Mouse (Mus musculus): ENCODE measurements around the gene Sec14l2. TPM values are rescaled to one million over a fixed set of nuclear protein-coding genes. Genes with fewer than 3 reads are reported as not detected.
A peak's percentile ranks its signal among the peaks of the same experiment; 100 is the strongest.

Sec14l2 gene
- polyA plus RNA-seq, 1 experiment, result 8.2 TPM

- H3K4me3 ChIP-seq (replicated peaks; ENCODE audit: extremely low read depth, low read depth, low read length), result no peak overlapping the region
- H3K4me1 ChIP-seq (ENCODE audit: control insufficient read depth, insufficient read depth, low read length), result no peaks in the 10 kb centered on the region
- peak; percentile 75 for DNase-seq
- WGBS, result 11% methylated on average over 4 of the region's 4 CpGs
- TF ChIP-seq POLR2A (IDR thresholded peaks at IDR 0.05; ENCODE audit: borderline replicate concordance, extremely low read depth, low read depth, low read length) (no peak; the same call in 1 of the 2 replicates), CTCF (IDR thresholded peaks at IDR 0.05; ENCODE audit: insufficient read depth, low read length) (peak; percentile 95)
These were observed 43.0 kb downstream of the Sec14l2 start for GRCm38 (mm10) chr11:4080219-4080618.

- peak; percentile 56 for DNase-seq
- Histone ChIP-seq H3K4me3 (replicated peaks; ENCODE audit: extremely low read depth, low read depth, low read length) (no peak overlapping the region), H3K4me1 (ENCODE audit: control insufficient read depth, insufficient read depth, low read length) (no peaks in the 10 kb centered on the region)
- 61% methylated on average over 7 of the region's 7 CpGs for WGBS
- TF ChIP-seq CTCF (IDR thresholded peaks at IDR 0.05; ENCODE audit: insufficient read depth, low read length) (peak; percentile 13; the same call in 1 of the 2 replicates), POLR2A (IDR thresholded peaks at IDR 0.05; ENCODE audit: borderline replicate concordance, extremely low read depth, low read depth, low read length) (peak; percentile 89; the same call in 1 of the 2 replicates)
These were observed 44.8 kb downstream of the Sec14l2 start for GRCm38 (mm10) chr11:4078267-4078933.

GRCm38 (mm10) chr11:4076633-4077032 lies 46.6 kb downstream of the Sec14l2 start:
- DNase-seq, result no peak

GRCm38 (mm10) chr11:4069664-4070063 lies 53.6 kb downstream of the Sec14l2 start:
- DNase-seq, result no peak
- TF ChIP-seq POLR2A (IDR thresholded peaks at IDR 0.05; ENCODE audit: borderline replicate concordance, extremely low read depth, low read depth, low read length), result peak; percentile 20; the same call in 1 of the 2 replicates
- TF ChIP-seq CTCF (IDR thresholded peaks at IDR 0.05; ENCODE audit: insufficient read depth, low read length), result no peak
- Histone ChIP-seq H3K4me3 (replicated peaks; ENCODE audit: extremely low read depth, low read depth, low read length) (peak overlapping the region; percentile 36), H3K4me1 (ENCODE audit: control insufficient read depth, insufficient read depth, low read length) (no peaks in the 10 kb centered on the region)
- 59% methylated on average over 1 of the region's 1 CpGs for WGBS

More at GRCm38 (mm10) chr11:4076633-4077032, 46.6 kb downstream of the Sec14l2 start:
- Histone ChIP-seq H3K4me1 (ENCODE audit: control insufficient read depth, insufficient read depth, low read length) (no peaks in the 10 kb centered on the region), H3K4me3 (replicated peaks; ENCODE audit: extremely low read depth, low read depth, low read length) (no peak overlapping the region)
- WGBS, result 17% methylated on average over 8 of the region's 8 CpGs
- TF ChIP-seq CTCF (IDR thresholded peaks at IDR 0.05; ENCODE audit: insufficient read depth, low read length), result no peak
- TF ChIP-seq POLR2A (IDR thresholded peaks at IDR 0.05; ENCODE audit: borderline replicate concordance, extremely low read depth, low read depth, low read length), result no peak

- TF ChIP-seq POLR2A (IDR thresholded peaks at IDR 0.05; ENCODE audit: borderline replicate concordance, extremely low read depth, low read depth, low read length) (peak; percentile 96), CTCF (IDR thresholded peaks at IDR 0.05; ENCODE audit: insufficient read depth, low read length) (no peak)
- peaks cover 10% of the 10 kb centered on the region; the same call in 1 of the 2 replicates for H3K4me1 ChIP-seq (ENCODE audit: control insufficient read depth, insufficient read depth, low read length)
- peak within 1 kb of the TSS; percentile 59 for H3K4me3 ChIP-seq (replicated peaks; ENCODE audit: extremely low read depth, low read depth, low read length)
- 34% methylated on average over 5 of the region's 5 CpGs for WGBS
- peak; percentile 77 for DNase-seq
These were observed 58.5 kb downstream of the Sec14l2 start, which contains the start of gene Sec14l3 for GRCm38 (mm10) chr11:4064627-4065122. TSS of gene Sec14l3 (plus strand) at chr11:4064841.

- peak; percentile 70 for DNase-seq
These were observed 60.2 kb downstream of the Sec14l2 start for GRCm38 (mm10) chr11:4062981-4063380.

GRCm38 (mm10) chr11:4062523-4062922 lies 60.7 kb downstream of the Sec14l2 start:
- peaks cover 10% of the 10 kb centered on the region; the same call in 1 of the 2 replicates for H3K4me1 ChIP-seq (ENCODE audit: control insufficient read depth, insufficient read depth, low read length)
- no peak overlapping the region for H3K4me3 ChIP-seq (replicated peaks; ENCODE audit: extremely low read depth, low read depth, low read length)
- no peak for DNase-seq
- TF ChIP-seq CTCF (IDR thresholded peaks at IDR 0.05; ENCODE audit: insufficient read depth, low read length), result no peak
- TF ChIP-seq POLR2A (IDR thresholded peaks at IDR 0.05; ENCODE audit: borderline replicate concordance, extremely low read depth, low read depth, low read length), result no peak
- WGBS, result 70% methylated on average over 4 of the region's 4 CpGs

More at GRCm38 (mm10) chr11:4062981-4063380, 60.2 kb downstream of the Sec14l2 start:
- H3K4me3 ChIP-seq (replicated peaks; ENCODE audit: extremely low read depth, low read depth, low read length), result no peak overlapping the region
- no peak for TF ChIP-seq POLR2A (IDR thresholded peaks at IDR 0.05; ENCODE audit: borderline replicate concordance, extremely low read depth, low read depth, low read length)
- TF ChIP-seq CTCF (IDR thresholded peaks at IDR 0.05; ENCODE audit: insufficient read depth, low read length), result no peak
- H3K4me1 ChIP-seq (ENCODE audit: control insufficient read depth, insufficient read depth, low read length), result peaks cover 10% of the 10 kb centered on the region; the same call in 1 of the 2 replicates
- 40% methylated on average over 6 of the region's 6 CpGs for WGBS

GRCm38 (mm10) chr11:4060866-4061575 lies 62.2 kb downstream of the Sec14l2 start:
- no peak for TF ChIP-seq CTCF (IDR thresholded peaks at IDR 0.05; ENCODE audit: insufficient read depth, low read length)
- TF ChIP-seq POLR2A (IDR thresholded peaks at IDR 0.05; ENCODE audit: borderline replicate concordance, extremely low read depth, low read depth, low read length), result peak; percentile 37; the same call in 1 of the 2 replicates
- no peak overlapping the region for H3K4me3 ChIP-seq (replicated peaks; ENCODE audit: extremely low read depth, low read depth, low read length)
- H3K4me1 ChIP-seq (ENCODE audit: control insufficient read depth, insufficient read depth, low read length), result peaks cover 10% of the 10 kb centered on the region; the same call in 1 of the 2 replicates
- DNase-seq, result peak; percentile 66
- WGBS, result 50% methylated on average over 5 of the region's 5 CpGs

GRCm38 (mm10) chr11:4053586-4053985 lies 69.6 kb downstream of the Sec14l2 start:
- WGBS, result 21% methylated on average over 5 of the region's 5 CpGs
- Histone ChIP-seq H3K4me1 (ENCODE audit: control insufficient read depth, insufficient read depth, low read length) (no peaks in the 10 kb centered on the region; the same call in 1 of the 2 replicates), H3K4me3 (replicated peaks; ENCODE audit: extremely low read depth, low read depth, low read length) (no peak overlapping the region)
- no peak for TF ChIP-seq POLR2A (IDR thresholded peaks at IDR 0.05; ENCODE audit: borderline replicate concordance, extremely low read depth, low read depth, low read length)
- peak; percentile 95 for TF ChIP-seq CTCF (IDR thresholded peaks at IDR 0.05; ENCODE audit: insufficient read depth, low read length)
- peak; percentile 75 for DNase-seq
